ENCODE assay signal across 30 mouse cellular contexts in the genomic region with DNA sequence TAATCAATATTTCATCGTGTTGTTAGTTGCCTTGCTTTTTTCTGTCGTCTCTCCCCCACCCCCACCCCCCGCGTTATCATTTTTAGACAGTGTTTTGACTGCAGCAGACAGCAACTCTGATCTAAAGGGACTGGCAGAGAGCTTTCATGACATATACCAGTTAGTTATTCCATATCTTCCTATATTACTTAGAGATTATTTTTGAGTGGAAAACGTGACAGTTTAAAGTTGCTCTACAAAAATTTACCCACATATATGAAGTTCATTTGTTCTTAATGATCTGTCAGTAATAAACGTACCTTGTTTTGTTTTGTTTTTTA.
"Had no signal": no experiment of that assay in that cellular context is flagged by ENCODE, and none has a peak within 500 bp of the region (broad histone marks: within the 10 kb centered on the region; RNA-seq: fewer than 3 reads in every experiment).

No protein-coding gene starts in this region.

- H3K36me3 ChIP-seq: limb, embryonic 10.5 days; limb, embryonic 12.5 days; limb, embryonic 13.5 days; limb, embryonic 15.5 days; liver, embryonic 13.5 days; liver, embryonic 15.5 days; lung, embryonic 15.5 days; midbrain, embryonic 12.5 days; midbrain, embryonic 13.5 days; midbrain, embryonic 15.5 days; neural tube, embryonic 12.5 days had no signal

- H3K4me2 ChIP-seq: limb, embryonic 12.5 days; limb, embryonic 13.5 days; limb, embryonic 15.5 days; liver, embryonic 11.5 days; liver, embryonic 13.5 days; liver, embryonic 15.5 days; lung, embryonic 14.5 days; lung, embryonic 15.5 days; midbrain, embryonic 12.5 days; midbrain, embryonic 13.5 days; midbrain, embryonic 15.5 days; neural tube, embryonic 12.5 days had no signal

- H3K4me1 ChIP-seq: limb, embryonic 10.5 days; limb, embryonic 12.5 days; midbrain, embryonic 15.5 days; neural tube, embryonic 12.5 days had no signal

- H3K27ac ChIP-seq: left cerebral cortex, adult 2 months; limb, embryonic 10.5 days; limb, embryonic 12.5 days; limb, embryonic 13.5 days; limb, embryonic 15.5 days; liver, embryonic 13.5 days; liver, embryonic 14.5 days; liver, embryonic 15.5 days; lung, embryonic 15.5 days; macrophage; midbrain, embryonic 12.5 days; midbrain, embryonic 13.5 days; midbrain, embryonic 15.5 days; neural tube, embryonic 12.5 days had no signal

- H3K9ac ChIP-seq: limb, embryonic 12.5 days; limb, embryonic 13.5 days; limb, embryonic 15.5 days; liver, embryonic 13.5 days; liver, embryonic 14.5 days; liver, embryonic 15.5 days; liver, postnatal 0 days; lung, embryonic 14.5 days; lung, embryonic 15.5 days; midbrain, embryonic 12.5 days; midbrain, embryonic 13.5 days; midbrain, embryonic 15.5 days; neural tube, embryonic 12.5 days had no signal

- ATAC-seq: liver, postnatal 0 days; lung, postnatal 0 days; midbrain, embryonic 13.5 days; midbrain, embryonic 15.5 days; midbrain, embryonic 16.5 days had no signal

- H3K9me3 ChIP-seq: limb, embryonic 10.5 days; limb, embryonic 12.5 days; limb, embryonic 13.5 days; limb, embryonic 15.5 days; liver, embryonic 13.5 days; liver, embryonic 15.5 days; lung, embryonic 15.5 days; megakaryocyte, embryonic 14.5 days; midbrain, embryonic 12.5 days; midbrain, embryonic 13.5 days; midbrain, embryonic 15.5 days; neural tube, embryonic 12.5 days had no signal

- DNase-seq: left cerebral cortex, postnatal 4 days; liver; liver, embryonic 13.5 days; liver, postnatal 0 days; lung, adult 18-20 months; lung, adult 2 months; lung, embryonic 14.5 days; lung, postnatal 10 days; lung, postnatal 14 days; lung, postnatal 36 days; lung, postnatal 4 days; midbrain, embryonic 14.5 days had no signal

- H3K27me3 ChIP-seq: limb, embryonic 12.5 days; limb, embryonic 13.5 days; limb, embryonic 15.5 days; liver, embryonic 13.5 days; liver, embryonic 15.5 days; lung, embryonic 15.5 days; megakaryocyte, embryonic 14.5 days; midbrain, embryonic 12.5 days; midbrain, embryonic 13.5 days; midbrain, embryonic 15.5 days; neural tube, embryonic 12.5 days had no signal

- H3K4me3 ChIP-seq: left cerebral cortex, adult 2 months; limb, embryonic 10.5 days; limb, embryonic 12.5 days; limb, embryonic 13.5 days; limb, embryonic 15.5 days; liver, embryonic 13.5 days; liver, embryonic 15.5 days; lung, embryonic 15.5 days; megakaryocyte, embryonic 14.5 days; midbrain, embryonic 12.5 days; midbrain, embryonic 13.5 days; midbrain, embryonic 15.5 days; myocyte; neural tube, embryonic 12.5 days had no signal
